Comparison of ENCODE assay signal across 25 mouse cellular contexts in the genomic region with DNA sequence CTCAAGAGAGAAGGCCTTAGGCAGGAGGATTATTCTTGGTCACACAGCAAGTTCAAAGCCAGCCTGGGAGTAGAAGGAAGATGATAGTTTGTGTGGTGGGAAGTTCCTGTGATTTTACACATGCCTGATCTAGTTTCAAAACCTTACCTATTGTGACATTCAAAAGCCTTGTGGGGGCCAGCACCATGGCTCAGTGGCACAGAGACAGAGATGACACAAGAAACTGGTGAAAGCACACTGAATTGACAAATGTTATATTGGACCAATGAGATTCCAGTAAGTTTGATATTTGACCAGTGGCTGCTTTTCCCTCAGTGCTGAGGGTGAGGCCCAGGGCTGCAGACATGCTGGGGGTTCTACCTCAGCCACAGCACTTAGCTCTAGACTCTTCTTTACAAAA.
"Had no signal": no experiment of that assay in that cellular context is flagged by ENCODE, and none has a peak within 500 bp of the region (broad histone marks: within the 10 kb centered on the region; RNA-seq: fewer than 3 reads in every experiment).

No protein-coding gene starts in this region.

- H3K9ac ChIP-seq: forebrain, postnatal 0 days; heart, embryonic 13.5 days; heart, embryonic 15.5 days; hindbrain, embryonic 12.5 days; hindbrain, embryonic 15.5 days; intestine, embryonic 15.5 days; limb, embryonic 13.5 days; limb, embryonic 15.5 days; liver, embryonic 12.5 days had no signal

- H3K4me3 ChIP-seq: heart, adult 2 months; heart, embryonic 13.5 days; heart, embryonic 15.5 days; hindbrain, embryonic 10.5 days; hindbrain, embryonic 12.5 days; hindbrain, embryonic 15.5 days; intestine, embryonic 15.5 days; limb, embryonic 13.5 days; limb, embryonic 15.5 days; liver, embryonic 12.5 days had no signal

- H3K4me1 ChIP-seq: hindbrain, embryonic 12.5 days; hindbrain, embryonic 15.5 days; intestine, embryonic 15.5 days; limb, embryonic 15.5 days; liver, embryonic 12.5 days had no signal

- H3K27ac ChIP-seq: heart, adult 2 months; heart, embryonic 13.5 days; heart, embryonic 15.5 days; hindbrain, embryonic 10.5 days; hindbrain, embryonic 12.5 days; hindbrain, embryonic 15.5 days; intestine, embryonic 15.5 days; limb, embryonic 13.5 days; limb, embryonic 15.5 days; liver, embryonic 12.5 days had no signal

- ATAC-seq: forebrain, postnatal 0 days; inflammation-experienced regulatory T-cells, adult 6 months; intestine, embryonic 15.5 days; intestine, postnatal 0 days; liver, embryonic 12.5 days had no signal

- H3K9me3 ChIP-seq: heart, embryonic 13.5 days; heart, embryonic 15.5 days; hindbrain, embryonic 10.5 days; hindbrain, embryonic 12.5 days; hindbrain, embryonic 15.5 days; intestine, embryonic 15.5 days; limb, embryonic 13.5 days; limb, embryonic 15.5 days; liver, embryonic 12.5 days had no signal

- H3K4me2 ChIP-seq: heart, embryonic 11.5 days; heart, embryonic 13.5 days; heart, embryonic 15.5 days; hindbrain, embryonic 12.5 days; hindbrain, embryonic 15.5 days; intestine, embryonic 15.5 days; limb, embryonic 13.5 days; limb, embryonic 15.5 days; liver, embryonic 12.5 days had no signal

- H3K27me3 ChIP-seq: heart, embryonic 13.5 days; heart, embryonic 15.5 days; hindbrain, embryonic 12.5 days; hindbrain, embryonic 15.5 days; intestine, embryonic 15.5 days; limb, embryonic 13.5 days; limb, embryonic 15.5 days; liver, embryonic 12.5 days had no signal

- H3K36me3 ChIP-seq: heart, embryonic 13.5 days; heart, embryonic 15.5 days; hindbrain, embryonic 10.5 days; hindbrain, embryonic 12.5 days; hindbrain, embryonic 15.5 days; intestine, embryonic 15.5 days; limb, embryonic 13.5 days; limb, embryonic 15.5 days; liver, embryonic 12.5 days had no signal

- DNase-seq: forebrain, postnatal 0 days; gastrocnemius, postnatal 10 days; gastrocnemius, postnatal 36 days; heart, adult 2 months; heart, postnatal 14 days; heart, postnatal 4 days; kidney, adult 18-20 months; kidney, adult 8-10 months; kidney, postnatal 10 days; kidney, postnatal 25 days; layer of hippocampus, adult 9-11 months; layer of hippocampus, postnatal 36 days; left cerebral cortex, postnatal 4 days had no signal
